Mouse (Mus musculus) hindbrain, postnatal 0 days (tissue): ENCODE measurements around the gene Jam3. TPM values are rescaled to one million over a fixed set of nuclear protein-coding genes. Genes with fewer than 3 reads are reported as not detected.

ENCODE experiments used
- ATAC-seq: fragments of 200-750 bp; cut with Nextera tagmentation; 2 replicates; pipeline ENCODE4 v1.8.0; 2017; ENCODE audit warnings: mild to moderate bottlenecking, moderate TSS enrichment, moderate library complexity
- DNase-seq: peaks from one replicate; pipeline ENCODE4 v3.0.0-alpha.2; 2015; ENCODE audit warnings: low spot score
- H3K27ac ChIP-seq: fragments of 300-500 bp; sonication (generic); 2 replicates; pipeline ENCODE4 v1.5.1; 2014; ENCODE audit warnings: mild to moderate bottlenecking
- H3K27me3 ChIP-seq: fragments of 300-500 bp; sonication (generic); 2 replicates; pipeline ENCODE4 v1.6.1; 2014; ENCODE audit warnings: low read length, mixed read lengths; ENCODE audit not compliant: insufficient read depth
- H3K36me3 ChIP-seq: fragments of 300-500 bp; sonication (generic); 2 replicates; pipeline ENCODE4 v1.6.1; 2014; ENCODE audit warnings: low read length, mixed read lengths; ENCODE audit not compliant: insufficient read depth
- H3K4me1 ChIP-seq: fragments of 300-500 bp; sonication (generic); 2 replicates; pipeline ENCODE4 v1.6.1; 2014; ENCODE audit warnings: antibody characterized with exemption, low read length, mixed read lengths; ENCODE audit not compliant: insufficient read depth
- H3K4me2 ChIP-seq: fragments of 300-500 bp; sonication (generic); 2 replicates; pipeline ENCODE4 v1.6.1; 2014; ENCODE audit warnings: low read depth, mild to moderate bottlenecking, low read length, moderate library complexity, mixed read lengths
- H3K4me3 ChIP-seq: fragments of 300-500 bp; sonication (generic); 2 replicates; pipeline ENCODE4 v1.5.1; 2014; ENCODE audit warnings: low read length
- H3K9ac ChIP-seq: fragments of 300-500 bp; sonication (generic); replicated peaks from 2 replicates; pipeline ENCODE4 v1.6.1; 2014; ENCODE audit warnings: mild to moderate bottlenecking, low read length, moderate library complexity, mixed read lengths
- H3K9me3 ChIP-seq: fragments of 300-500 bp; sonication (generic); 2 replicates; pipeline ENCODE4 v1.6.1; 2016; ENCODE audit warnings: low read length, mixed read lengths
- CTCF ChIP-seq: IDR thresholded peaks from 2 replicates; pipeline ENCODE4 v1.5.1; 2016; ENCODE audit warnings: antibody characterized with exemption, control low read depth, low read depth
- WGBS: fragments of 180-500 bp; shearing (Covaris S2); extraction: QIAGEN DNeasy Blood & Tissue Kit; methylation state at CpG from one replicate; pipeline ENCODE4 v1.1.7; 2014; 5-methylcytosine and 5-hydroxymethylcytosine counted together
- polyA plus RNA-seq: library from polyadenylated mRNA; unstranded; fragments of >200 nt; fragmentation: Nextera tagmentation; extraction: Ambion mirVana; gene quantifications from 2 replicates; pipeline ENCODE4 v1.2.1, GENCODE M21; 2015
- total RNA-seq: library from RNA; depleted of rRNA; stranded (reverse); fragments of >200 nt; gene quantifications from 2 replicates; pipeline ENCODE4 v1.2.3, GENCODE M21; 2014

Gene Jam3
- total and polyA plus RNA-seq, 2 experiments from 2014 or later, result 28.9 to 37.6 TPM

DNA sequence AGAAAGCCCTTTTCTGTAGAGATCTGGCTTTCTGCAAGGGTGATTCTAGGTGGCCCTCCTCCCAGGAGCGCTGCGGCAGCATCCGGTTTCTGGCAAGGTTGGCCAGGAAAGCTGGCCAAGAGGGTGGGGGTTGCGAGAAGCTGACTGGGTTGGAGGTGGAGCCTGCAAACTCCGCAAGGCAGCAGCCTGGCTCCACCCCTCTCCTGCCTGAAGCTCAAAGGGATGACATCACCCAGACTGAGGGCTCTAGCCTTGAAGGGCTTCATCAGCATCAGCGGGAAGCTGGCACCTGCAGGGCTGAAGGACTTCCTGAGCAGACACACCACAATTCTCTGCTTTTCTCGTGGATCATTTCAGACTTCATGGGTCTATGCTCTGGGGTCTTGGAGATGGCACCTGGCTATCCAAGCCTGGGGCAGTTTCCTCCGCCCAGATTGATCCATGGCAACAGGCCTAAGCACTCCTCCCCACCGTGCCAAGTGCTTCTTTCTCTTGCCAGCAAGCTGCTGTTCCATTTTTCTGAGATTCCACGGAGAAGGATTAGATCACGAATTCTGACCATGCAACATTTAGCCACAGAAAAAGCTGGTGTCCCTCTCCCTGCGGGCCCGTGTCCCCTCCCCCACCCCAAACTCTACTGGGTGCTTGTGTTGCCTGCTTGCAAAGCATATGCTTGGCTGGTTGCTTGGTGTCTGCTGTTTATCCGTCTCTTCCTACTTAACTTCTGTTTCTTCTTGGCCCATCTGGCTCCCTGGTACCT is 37.0 kb upstream of the Jam3 start:
- peak overlapping the region; percentile 85 for H3K27ac ChIP-seq
- DNase-seq (peak; percentile 92), ATAC-seq (peak; percentile 95)
- H3K9me3 ChIP-seq, result no peaks in the 10 kb centered on the region
- peak overlapping the region; percentile 25 for H3K4me3 ChIP-seq
- no peaks in the 10 kb centered on the region for H3K36me3 ChIP-seq
- 2% methylated on average over 14 of the region's 14 CpGs for WGBS
- peak overlapping the region; percentile 37; the same call in 1 of the 2 replicates for H3K9ac ChIP-seq
- no peaks in the 10 kb centered on the region for H3K27me3 ChIP-seq
- no peak for TF ChIP-seq CTCF
- peak overlapping the region; percentile 55 for H3K4me2 ChIP-seq
- H3K4me1 ChIP-seq, result peaks cover 23% of the 10 kb centered on the region

DNA sequence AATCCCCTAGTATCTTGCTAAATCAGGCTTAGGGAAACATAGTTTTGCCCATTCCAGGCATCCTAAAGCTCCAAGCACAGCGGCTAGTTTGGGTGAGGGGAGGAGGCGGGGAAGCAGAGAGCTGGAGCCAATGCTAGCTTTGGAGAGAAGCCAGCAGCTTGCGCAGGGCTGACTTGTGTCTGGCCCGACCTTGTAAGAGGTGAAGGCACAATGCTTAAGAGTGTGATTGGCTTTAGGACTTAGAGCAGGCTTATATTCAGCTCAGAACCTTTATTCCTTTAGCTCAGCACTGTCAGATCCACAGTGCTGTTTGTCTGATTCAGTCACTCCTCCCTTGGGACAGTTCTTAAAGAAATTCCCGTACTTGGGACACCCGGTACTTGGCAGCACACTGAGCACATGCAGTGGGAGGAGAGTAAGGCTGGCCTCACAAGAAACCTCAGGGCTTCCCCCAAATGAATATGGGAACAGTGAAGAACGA is 36.3 kb upstream of the Jam3 start:
- Histone ChIP-seq H3K4me2 (peak overlapping the region; percentile 55), H3K4me3 (peak overlapping the region; percentile 25), H3K36me3 (no peaks in the 10 kb centered on the region), H3K27ac (peak overlapping the region; percentile 85), H3K27me3 (no peaks in the 10 kb centered on the region), H3K9ac (peak overlapping the region; percentile 37; the same call in 1 of the 2 replicates), H3K9me3 (no peaks in the 10 kb centered on the region), H3K4me1 (peaks cover 23% of the 10 kb centered on the region)
- TF ChIP-seq CTCF, result no peak
- WGBS, result 3% methylated on average over 7 of the region's 7 CpGs
- peak; percentile 85 for DNase-seq
- peak; percentile 68 for ATAC-seq

DNA sequence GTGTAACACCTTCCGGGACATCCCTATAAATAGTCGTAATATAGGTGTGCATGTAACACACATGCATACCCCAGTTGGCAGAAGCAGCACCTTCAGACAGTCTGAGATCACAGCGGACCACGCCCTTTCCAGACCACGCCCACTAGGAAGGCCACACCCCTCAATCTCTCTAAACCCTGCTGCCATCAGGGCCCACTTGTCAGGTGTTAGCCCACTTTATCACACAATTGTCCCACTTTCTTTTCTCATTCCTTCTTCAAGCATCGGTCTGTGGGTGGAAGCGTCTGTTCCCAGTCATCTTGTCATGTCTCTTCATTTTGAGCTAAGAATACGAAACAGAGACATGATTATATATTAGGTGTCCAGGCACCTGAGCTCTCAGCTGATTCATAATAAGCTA is 35.2 kb upstream of the Jam3 start:
- ATAC-seq, result no peak
- Histone ChIP-seq H3K9me3 (no peaks in the 10 kb centered on the region), H3K4me1 (peaks cover 23% of the 10 kb centered on the region), H3K27ac (no peak overlapping the region), H3K9ac (no peak overlapping the region), H3K27me3 (no peaks in the 10 kb centered on the region), H3K4me2 (no peak overlapping the region), H3K4me3 (no peak overlapping the region), H3K36me3 (no peaks in the 10 kb centered on the region)
- no peak for DNase-seq
- TF ChIP-seq CTCF, result no peak
- WGBS, result 79% methylated on average over 8 of the region's 8 CpGs

DNA sequence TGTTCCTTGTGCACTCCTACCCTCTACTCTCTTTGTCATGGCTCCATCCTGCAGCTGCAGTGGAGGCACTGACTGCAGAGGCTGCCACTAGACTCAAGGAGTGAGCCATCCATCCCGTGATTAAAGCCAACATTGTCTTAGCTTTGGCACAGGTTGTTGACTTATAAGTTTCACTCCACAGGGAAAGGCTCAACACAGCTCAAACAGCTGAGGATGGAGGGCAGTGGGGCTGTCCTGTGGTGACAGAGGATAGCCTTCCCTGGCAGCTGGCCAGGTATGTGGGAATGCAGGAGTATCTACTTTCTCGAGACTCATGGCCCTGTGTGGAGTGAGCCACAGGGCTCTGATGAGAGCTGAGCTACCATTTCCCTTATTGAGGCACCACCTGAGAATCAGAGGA is 34.1 kb upstream of the Jam3 start:
- H3K36me3 ChIP-seq, result no peaks in the 10 kb centered on the region
- H3K4me1 ChIP-seq, result peaks cover 23% of the 10 kb centered on the region
- no peak overlapping the region for H3K4me3 ChIP-seq
- no peak overlapping the region for H3K27ac ChIP-seq
- no peak for TF ChIP-seq CTCF
- no peak overlapping the region for H3K4me2 ChIP-seq
- H3K9ac ChIP-seq, result no peak overlapping the region
- no peaks in the 10 kb centered on the region for H3K9me3 ChIP-seq
- no peak for ATAC-seq
- no peak for DNase-seq
- WGBS, result 42% methylated on average over 2 of the region's 2 CpGs
- H3K27me3 ChIP-seq, result no peaks in the 10 kb centered on the region

DNA sequence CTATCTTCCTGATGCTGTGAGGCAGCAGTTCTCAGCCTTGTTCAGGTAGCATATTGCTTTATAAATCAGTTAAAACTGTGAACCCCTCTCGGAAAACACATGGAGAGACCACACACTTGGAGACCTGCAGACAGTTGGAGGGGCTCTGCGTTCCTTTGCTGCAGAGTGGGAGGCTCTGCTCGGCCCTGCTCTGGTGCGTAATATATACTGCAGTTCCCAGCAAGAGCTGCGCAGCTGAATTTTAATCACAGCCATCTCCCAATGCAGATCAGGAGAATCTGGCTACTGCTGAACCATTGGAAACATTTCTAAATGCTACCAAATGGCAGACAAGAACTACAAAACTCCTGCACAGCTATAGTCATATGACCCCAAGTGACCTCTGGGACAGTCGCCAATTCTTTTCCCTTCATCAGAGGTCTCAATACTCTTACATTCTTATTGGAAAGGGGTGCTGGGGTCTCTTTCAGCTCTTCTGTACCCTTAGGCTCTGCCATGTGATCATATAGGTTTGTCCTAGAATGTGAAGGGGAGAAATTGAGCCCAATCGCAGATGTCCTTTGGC is 33.5 kb upstream of the Jam3 start:
- 77% methylated on average over 7 of the region's 7 CpGs for WGBS
- no peak for ATAC-seq
- no peaks in the 10 kb centered on the region for H3K9me3 ChIP-seq
- H3K27ac ChIP-seq, result no peak overlapping the region
- no peak for DNase-seq
- no peak for TF ChIP-seq CTCF
- H3K4me3 ChIP-seq, result no peak overlapping the region
- no peaks in the 10 kb centered on the region for H3K36me3 ChIP-seq
- H3K4me1 ChIP-seq, result peaks cover 23% of the 10 kb centered on the region
- no peaks in the 10 kb centered on the region for H3K27me3 ChIP-seq
- no peak overlapping the region for H3K9ac ChIP-seq
- no peak overlapping the region for H3K4me2 ChIP-seq

DNA sequence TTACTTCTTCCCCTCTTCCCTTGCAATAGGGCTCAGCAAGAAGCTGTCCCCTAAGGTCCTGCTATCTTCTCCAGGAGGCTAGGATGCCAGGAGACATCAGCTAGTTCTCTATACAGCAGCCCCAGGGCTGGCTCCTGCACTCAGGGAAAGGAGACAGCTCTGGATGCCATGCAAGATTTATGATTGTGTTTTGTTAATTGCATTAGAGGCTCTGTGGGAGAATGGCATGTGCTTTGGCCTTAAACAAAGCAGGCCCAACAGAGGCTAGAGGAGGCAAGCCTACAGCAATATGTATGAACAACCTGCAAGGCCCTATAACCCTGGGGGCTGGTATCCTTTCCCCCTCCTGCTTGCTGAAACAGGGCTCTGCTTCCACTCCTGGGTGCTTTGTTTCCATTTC is 30.6 kb upstream of the Jam3 start:
- peak; percentile 24 for DNase-seq
- Histone ChIP-seq H3K4me3 (no peak overlapping the region), H3K9ac (no peak overlapping the region), H3K36me3 (no peaks in the 10 kb centered on the region), H3K4me2 (no peak overlapping the region), H3K9me3 (no peaks in the 10 kb centered on the region), H3K4me1 (no peaks in the 10 kb centered on the region), H3K27ac (no peak overlapping the region), H3K27me3 (no peaks in the 10 kb centered on the region)
- ATAC-seq, result no peak
- no peak for TF ChIP-seq CTCF

DNA sequence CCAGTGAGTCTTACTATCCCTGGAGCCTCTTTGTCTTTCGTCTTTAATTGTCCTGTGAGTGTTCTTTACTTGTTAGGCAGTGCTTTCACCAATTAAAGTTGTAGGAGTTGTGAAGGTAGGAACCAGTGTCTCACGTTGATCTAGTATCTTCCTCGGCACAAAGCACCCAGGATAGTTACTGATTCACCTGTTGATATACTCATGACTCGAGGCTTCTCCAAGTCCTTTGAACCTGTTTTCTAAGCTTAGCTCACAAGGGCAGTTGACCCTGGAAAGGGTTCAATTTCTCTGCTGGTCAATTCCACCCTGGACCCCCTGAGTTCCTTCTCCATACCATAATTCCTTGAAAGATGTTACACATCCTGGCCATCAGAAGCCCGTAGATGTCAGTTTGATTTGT is 26.9 kb upstream of the Jam3 start:
- Histone ChIP-seq H3K27me3 (no peaks in the 10 kb centered on the region; the same call in 1 of the 2 replicates), H3K4me1 (no peaks in the 10 kb centered on the region), H3K4me3 (no peak overlapping the region), H3K9me3 (no peaks in the 10 kb centered on the region), H3K4me2 (no peak overlapping the region), H3K36me3 (no peaks in the 10 kb centered on the region), H3K27ac (no peak overlapping the region), H3K9ac (no peak overlapping the region)
- no peak for DNase-seq
- 82% methylated on average over 5 of the region's 5 CpGs for WGBS
- no peak for ATAC-seq
- no peak for TF ChIP-seq CTCF
